Mouse (Mus musculus) embryonic facial prominence, embryonic 13.5 days (tissue): ENCODE measurements at regions not wholly inside any gene's neighbourhood (a gene's known extent, or its start where the extent isn't known, plus 50 kb on each side); places are given as distances from the start of the nearest gene placed in this dataset.

ENCODE experiments used
- ATAC-seq: fragments of 200-750 bp; cut with Nextera tagmentation; 2 replicates; pipeline ENCODE4 v1.8.0; 2017; ENCODE audit warnings: low read depth; ENCODE audit not compliant: insufficient number of reproducible peaks, insufficient read depth, low FRiP score, low TSS enrichment
- H3K27ac ChIP-seq: fragments of 300-500 bp; sonication (generic); 2 replicates; pipeline ENCODE4 v1.5.1; 2015; ENCODE audit warnings: moderate library complexity, mild to moderate bottlenecking, inconsistent platforms
- H3K27me3 ChIP-seq: fragments of 300-500 bp; sonication (generic); 2 replicates; pipeline ENCODE4 v1.6.1; 2015; ENCODE audit warnings: mild to moderate bottlenecking, inconsistent platforms
- H3K36me3 ChIP-seq: fragments of 300-500 bp; sonication (generic); 2 replicates; pipeline ENCODE4 v1.6.1; 2015; ENCODE audit warnings: mild to moderate bottlenecking, inconsistent platforms
- H3K4me1 ChIP-seq: fragments of 300-500 bp; sonication (generic); 2 replicates; pipeline ENCODE4 v1.6.1; 2015; ENCODE audit warnings: inconsistent platforms
- H3K4me2 ChIP-seq: fragments of 300-500 bp; sonication (generic); 2 replicates; pipeline ENCODE4 v1.6.1; 2015; ENCODE audit warnings: moderate library complexity, mild to moderate bottlenecking, inconsistent platforms
- H3K4me3 ChIP-seq: fragments of 300-500 bp; sonication (generic); 2 replicates; pipeline ENCODE4 v1.5.1; 2015; ENCODE audit warnings: mild to moderate bottlenecking, inconsistent platforms
- H3K9ac ChIP-seq: fragments of 300-500 bp; sonication (generic); 2 replicates; pipeline ENCODE4 v1.6.1; 2015; ENCODE audit warnings: mild to moderate bottlenecking, inconsistent platforms
- H3K9me3 ChIP-seq: fragments of 300-500 bp; sonication (generic); 2 replicates; pipeline ENCODE4 v1.6.1; 2016; ENCODE audit warnings: inconsistent platforms
- WGBS: fragments of 180-500 bp; shearing (Covaris S2); methylation state at CpG from one replicate; pipeline ENCODE4 v1.1.7; 2015; ENCODE audit warnings: mixed read lengths; 5-methylcytosine and 5-hydroxymethylcytosine counted together

GRCm38 (mm10) chr17:84014287-84015039 is 166.7 kb upstream of the Haao start:
- H3K9me3 ChIP-seq: no peaks in the 10 kb centered on the region
- no peaks in the 10 kb centered on the region for H3K36me3 ChIP-seq
- H3K27ac ChIP-seq: no peak overlapping the region
- H3K4me2 ChIP-seq: no peak overlapping the region
- no peaks in the 10 kb centered on the region for H3K27me3 ChIP-seq
- WGBS: 85% methylated on average over 12 of the region's 12 CpGs
- H3K4me1 ChIP-seq: peaks cover 20% of the 10 kb centered on the region
- no peak overlapping the region for H3K4me3 ChIP-seq
- no peak for ATAC-seq
- H3K9ac ChIP-seq: no peak overlapping the region

GRCm38 (mm10) chr17:84010492-84011060 is 162.8 kb upstream of the Haao start:
- Histone ChIP-seq H3K4me3 (no peak overlapping the region), H3K36me3 (no peaks in the 10 kb centered on the region), H3K9me3 (no peaks in the 10 kb centered on the region), H3K4me2 (no peak overlapping the region), H3K9ac (no peak overlapping the region), H3K27ac (no peak overlapping the region), H3K27me3 (no peaks in the 10 kb centered on the region), H3K4me1 (peaks cover 38% of the 10 kb centered on the region)
- no peak for ATAC-seq
- WGBS: 84% methylated on average over 3 of the region's 3 CpGs

GRCm38 (mm10) chr17:84009966-84010365 is 162.2 kb upstream of the Haao start:
- no peak overlapping the region for H3K4me3 ChIP-seq
- no peak overlapping the region for H3K27ac ChIP-seq
- H3K9ac ChIP-seq: no peak overlapping the region
- peaks cover 43% of the 10 kb centered on the region for H3K4me1 ChIP-seq
- H3K9me3 ChIP-seq: no peaks in the 10 kb centered on the region
- no peaks in the 10 kb centered on the region for H3K27me3 ChIP-seq
- H3K36me3 ChIP-seq: no peaks in the 10 kb centered on the region
- no peak overlapping the region for H3K4me2 ChIP-seq
- 72% methylated on average over 7 of the region's 7 CpGs for WGBS
- ATAC-seq: no peak

GRCm38 (mm10) chr17:84009194-84009593 is 161.4 kb upstream of the Haao start:
- ATAC-seq: no peak; the same call in 1 of the 2 replicates
- WGBS: 51% methylated on average over 8 of the region's 8 CpGs
- Histone ChIP-seq H3K4me1 (peaks cover 51% of the 10 kb centered on the region), H3K27ac (peak overlapping the region; percentile 69), H3K4me2 (no peak overlapping the region), H3K9ac (0 out of 2 replicates have a peak overlapping the region, but pooled peaks have one; percentile 2), H3K27me3 (no peaks in the 10 kb centered on the region), H3K9me3 (no peaks in the 10 kb centered on the region), H3K4me3 (no peak overlapping the region), H3K36me3 (no peaks in the 10 kb centered on the region)

GRCm38 (mm10) chr17:84008682-84009052 is 160.9 kb upstream of the Haao start:
- H3K9me3 ChIP-seq: no peaks in the 10 kb centered on the region
- peaks cover 56% of the 10 kb centered on the region for H3K4me1 ChIP-seq
- no peaks in the 10 kb centered on the region for H3K36me3 ChIP-seq
- no peaks in the 10 kb centered on the region for H3K27me3 ChIP-seq
- no peak overlapping the region for H3K9ac ChIP-seq
- no peak for ATAC-seq
- WGBS: 39% methylated on average over 7 of the region's 7 CpGs
- H3K4me3 ChIP-seq: no peak overlapping the region
- H3K4me2 ChIP-seq: no peak overlapping the region
- peak overlapping the region; percentile 69; the same call in 1 of the 2 replicates for H3K27ac ChIP-seq

GRCm38 (mm10) chr17:84008035-84008681 is 160.4 kb upstream of the Haao start:
- Histone ChIP-seq H3K4me1 (peaks cover 61% of the 10 kb centered on the region), H3K27me3 (no peaks in the 10 kb centered on the region), H3K9me3 (no peaks in the 10 kb centered on the region), H3K27ac (no peak overlapping the region), H3K4me2 (no peak overlapping the region), H3K4me3 (no peak overlapping the region), H3K9ac (no peak overlapping the region), H3K36me3 (no peaks in the 10 kb centered on the region)
- ATAC-seq: no peak
- WGBS: 77% methylated on average over 12 of the region's 12 CpGs

GRCm38 (mm10) chr17:84006748-84007147 is 159.0 kb upstream of the Haao start:
- Histone ChIP-seq H3K4me3 (no peak overlapping the region), H3K9me3 (no peaks in the 10 kb centered on the region), H3K4me1 (peaks cover 61% of the 10 kb centered on the region), H3K36me3 (no peaks in the 10 kb centered on the region), H3K4me2 (no peak overlapping the region), H3K9ac (no peak overlapping the region), H3K27me3 (no peaks in the 10 kb centered on the region), H3K27ac (no peak overlapping the region; the same call in 1 of the 2 replicates)
- WGBS: 68% methylated on average over 9 of the region's 9 CpGs
- ATAC-seq: no peak

- H3K4me1 ChIP-seq: peaks cover 47% of the 10 kb centered on the region
- H3K27me3 ChIP-seq: no peaks in the 10 kb centered on the region
- peak overlapping the region; percentile 90 for H3K27ac ChIP-seq
- H3K36me3 ChIP-seq: no peaks in the 10 kb centered on the region
- H3K9me3 ChIP-seq: no peaks in the 10 kb centered on the region
- H3K4me2 ChIP-seq: peak overlapping the region; percentile 9; the same call in 1 of the 2 replicates
- ATAC-seq: 0 out of 2 replicates have a peak, but pooled peaks have one; percentile 21
- 18% methylated on average over 6 of the region's 6 CpGs for WGBS
- no peak overlapping the region for H3K4me3 ChIP-seq
- peak overlapping the region; percentile 62 for H3K9ac ChIP-seq
Observed at GRCm38 (mm10) chr17:84004237-84004636, 156.5 kb upstream of the Haao start.

GRCm38 (mm10) chr17:84003489-84004234 is 155.9 kb upstream of the Haao start:
- Histone ChIP-seq H3K4me3 (no peak overlapping the region), H3K4me2 (peak overlapping the region; percentile 9; the same call in 1 of the 2 replicates), H3K4me1 (peaks cover 46% of the 10 kb centered on the region), H3K36me3 (no peaks in the 10 kb centered on the region), H3K27me3 (no peaks in the 10 kb centered on the region), H3K9me3 (no peaks in the 10 kb centered on the region), H3K27ac (peak overlapping the region; percentile 90), H3K9ac (peak overlapping the region; percentile 62)
- ATAC-seq: 0 out of 2 replicates have a peak, but pooled peaks have one; percentile 18
- WGBS: 31% methylated on average over 9 of the region's 9 CpGs

GRCm38 (mm10) chr17:84002939-84003338 is 155.2 kb upstream of the Haao start:
- no peaks in the 10 kb centered on the region for H3K9me3 ChIP-seq
- no peaks in the 10 kb centered on the region for H3K27me3 ChIP-seq
- peak overlapping the region; percentile 69 for H3K27ac ChIP-seq
- no peak overlapping the region for H3K9ac ChIP-seq
- 76% methylated on average over 6 of the region's 6 CpGs for WGBS
- H3K4me1 ChIP-seq: peaks cover 45% of the 10 kb centered on the region
- ATAC-seq: no peak
- no peak overlapping the region for H3K4me3 ChIP-seq
- no peak overlapping the region for H3K4me2 ChIP-seq
- no peaks in the 10 kb centered on the region for H3K36me3 ChIP-seq

GRCm38 (mm10) chr17:84002327-84002726 is 154.6 kb upstream of the Haao start:
- 94% methylated on average over 16 of the region's 16 CpGs for WGBS
- Histone ChIP-seq H3K27me3 (no peaks in the 10 kb centered on the region), H3K4me1 (peaks cover 45% of the 10 kb centered on the region), H3K9me3 (no peaks in the 10 kb centered on the region), H3K27ac (no peak overlapping the region), H3K9ac (no peak overlapping the region), H3K36me3 (no peaks in the 10 kb centered on the region), H3K4me2 (no peak overlapping the region), H3K4me3 (no peak overlapping the region)
- ATAC-seq: no peak
